Mouse (Mus musculus) megakaryocyte, embryonic 14.5 days (primary cell): ENCODE data around the gene Tmem176a.
"Not testable (repeated sequence)": the region's sequence is repeated elsewhere in the genome, so short reads cannot be mapped to it uniquely, and the experiment has no call there.

Experiments
- FLI1 ChIP-seq: IDR thresholded peaks from 2 replicates; pipeline ENCODE4 v1.6.1; 2012; ENCODE audit warnings: low read length, inconsistent platforms, mixed read lengths
- GATA1 ChIP-seq: IDR thresholded peaks from 3 replicates; pipeline ENCODE4 v1.6.1; 2012; ENCODE audit warnings: mixed read lengths, low read length, inconsistent platforms, borderline replicate concordance

- TF ChIP-seq GATA1, FLI1: not testable (repeated sequence)
Observed at GRCm38 (mm10) chr6:48821991-48822785, 18.5 kb upstream of the Tmem176a start.
